Mouse (Mus musculus): ENCODE measurements around the gene Otc.

- TF ChIP-seq POLR2A (IDR thresholded peaks at IDR 0.05; ENCODE audit: low read depth, low read length) (no peak), CTCF (IDR thresholded peaks at IDR 0.05; ENCODE audit: extremely low read depth, insufficient read depth, insufficient read length, insufficient replicate concordance) (no peak)
Observed at GRCm38 (mm10) chrX:10205937-10206336, 46.2 kb upstream of the Otc start.
